Mouse (Mus musculus) stomach, embryonic 14.5 days (tissue): Measurements from ENCODE around the gene Usp28. TPM values are rescaled to one million over a fixed set of nuclear protein-coding genes. Genes with fewer than 3 reads are reported as not detected.

ENCODE experiments used
- ATAC-seq: fragments of 200-750 bp; cut with Nextera tagmentation; 2 replicates; pipeline ENCODE4 v1.8.0; 2017; ENCODE audit warnings: low read depth, moderate TSS enrichment; ENCODE audit not compliant: insufficient number of reproducible peaks, insufficient read depth, low FRiP score
- H3K27ac ChIP-seq: fragments of 300-500 bp; sonication (generic); 2 replicates; pipeline ENCODE4 v1.5.1; 2014; ENCODE audit warnings: mild to moderate bottlenecking, low read length, moderate library complexity, mixed read lengths
- H3K27me3 ChIP-seq: fragments of 300-500 bp; sonication (generic); 2 replicates; pipeline ENCODE4 v1.6.1; 2014; ENCODE audit warnings: low read length, control low read depth, mixed read lengths; ENCODE audit not compliant: control insufficient read depth, insufficient read depth
- H3K36me3 ChIP-seq: fragments of 300-500 bp; sonication (generic); 2 replicates; pipeline ENCODE4 v1.6.1; 2014; ENCODE audit warnings: mild to moderate bottlenecking, control low read depth, low read length, moderate library complexity, mixed read lengths; ENCODE audit not compliant: control insufficient read depth, insufficient read depth
- H3K4me1 ChIP-seq: fragments of 300-500 bp; sonication (generic); 2 replicates; pipeline ENCODE4 v1.6.1; 2014; ENCODE audit warnings: low read length, control low read depth, mixed read lengths; ENCODE audit not compliant: control insufficient read depth, insufficient read depth
- H3K4me2 ChIP-seq: fragments of 300-500 bp; sonication (generic); replicated peaks from 2 replicates; pipeline ENCODE4 v1.6.1; 2014; ENCODE audit warnings: low read depth, low read length, control low read depth
- H3K4me3 ChIP-seq: fragments of 300-500 bp; sonication (generic); 2 replicates; pipeline ENCODE4 v1.5.1; 2014; ENCODE audit warnings: low read depth, low read length, control low read depth
- H3K9ac ChIP-seq: fragments of 300-500 bp; sonication (generic); replicated peaks from 2 replicates; pipeline ENCODE4 v1.6.1; 2014; ENCODE audit warnings: low read depth, mild to moderate bottlenecking, control low read depth, low read length, moderate library complexity, mixed read lengths
- H3K9me3 ChIP-seq: fragments of 300-500 bp; sonication (generic); 2 replicates; pipeline ENCODE4 v1.6.1; 2016; ENCODE audit warnings: low read depth, low read length, control low read depth; ENCODE audit not compliant: control insufficient read depth
- WGBS: fragments of 180-500 bp; shearing (Covaris S2); extraction: QIAGEN DNeasy Blood & Tissue Kit; methylation state at CpG from one replicate; pipeline ENCODE4 v1.1.7; 2014; 5-methylcytosine and 5-hydroxymethylcytosine counted together
- polyA plus RNA-seq: library from polyadenylated mRNA; unstranded; fragments of >200 nt; fragmentation: Nextera tagmentation; extraction: Ambion mirVana; gene quantifications from 2 replicates; pipeline ENCODE4 v1.2.1, GENCODE M21; 2014

The Usp28 gene
- 34.5 and 37.3 TPM in 2 replicates for polyA plus RNA-seq

- no peaks in the 10 kb centered on the region for H3K27me3 ChIP-seq
- peak within 1 kb of the TSS; percentile 63 for H3K9ac ChIP-seq
- H3K4me3 ChIP-seq, result peak within 1 kb of the TSS; percentile 71
- peak within 1 kb of the TSS; percentile 64 for H3K4me2 ChIP-seq
- WGBS, result under 1% methylated on average over 89 of the region's 94 CpGs
- no peaks in the 10 kb centered on the region for H3K36me3 ChIP-seq
- no peaks in the 10 kb centered on the region for H3K9me3 ChIP-seq
- H3K27ac ChIP-seq, result peak within 1 kb of the TSS; percentile 84
- peaks cover 13% of the 10 kb centered on the region; the same call in 1 of the 2 replicates for H3K4me1 ChIP-seq
- ATAC-seq, result peak; percentile 95
These were observed at the start of gene Usp28 for GRCm38 (mm10) chr9:48984845-48985707. Usp28 (plus strand) TSS chr9:48985375.

DNA sequence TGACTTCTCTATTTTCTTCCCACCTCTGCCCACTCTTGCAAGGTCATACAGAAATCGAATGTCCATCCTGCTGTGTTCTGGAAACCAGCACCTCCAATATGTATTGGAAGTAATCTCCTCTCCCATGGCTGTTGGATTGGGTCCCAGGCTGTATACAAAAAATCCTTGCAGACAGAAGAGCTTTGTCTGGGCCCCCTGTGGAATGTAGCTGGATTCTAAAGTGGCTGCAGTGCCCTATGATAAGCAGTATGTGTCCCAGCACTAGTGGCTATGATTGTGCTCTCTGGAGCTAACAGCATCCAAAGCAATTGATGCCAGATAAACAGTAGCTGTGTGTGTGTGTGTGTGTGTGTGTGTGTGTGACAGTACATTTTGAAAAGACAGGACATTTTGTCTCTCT, 42.8 kb upstream of the Usp28 start:
- 78% methylated on average over 1 of the region's 1 CpGs for WGBS
- ATAC-seq, result no peak
- Histone ChIP-seq H3K4me3 (no peak overlapping the region), H3K4me1 (no peaks in the 10 kb centered on the region), H3K27me3 (no peaks in the 10 kb centered on the region), H3K9ac (no peak overlapping the region), H3K36me3 (no peaks in the 10 kb centered on the region), H3K9me3 (no peaks in the 10 kb centered on the region), H3K4me2 (no peak overlapping the region), H3K27ac (no peak overlapping the region)

DNA sequence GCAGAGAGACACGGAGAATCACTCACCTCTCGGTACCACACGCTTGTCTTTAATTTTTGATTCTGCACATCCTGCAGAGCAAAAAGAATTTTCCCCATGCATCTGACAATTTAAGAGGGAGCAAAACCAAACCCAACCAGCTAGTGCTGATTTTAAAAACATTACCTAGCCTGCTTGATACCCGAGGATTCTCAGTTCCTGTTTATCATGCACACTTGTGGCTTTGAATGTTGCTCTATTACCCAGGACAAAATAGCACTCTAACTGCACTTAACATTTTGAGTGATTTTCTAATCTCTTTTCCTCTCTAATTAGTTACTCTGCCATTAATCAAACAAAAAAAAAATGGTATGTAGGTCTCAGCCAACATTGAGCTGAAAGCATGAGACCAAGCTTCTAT, 37.6 kb upstream of the Usp28 start:
- 77% methylated on average over 4 of the region's 4 CpGs for WGBS
- Histone ChIP-seq H3K4me3 (no peak overlapping the region), H3K36me3 (no peaks in the 10 kb centered on the region), H3K27ac (no peak overlapping the region), H3K27me3 (no peaks in the 10 kb centered on the region), H3K4me2 (no peak overlapping the region), H3K9ac (no peak overlapping the region), H3K4me1 (no peaks in the 10 kb centered on the region), H3K9me3 (no peaks in the 10 kb centered on the region)
- ATAC-seq, result no peak

DNA sequence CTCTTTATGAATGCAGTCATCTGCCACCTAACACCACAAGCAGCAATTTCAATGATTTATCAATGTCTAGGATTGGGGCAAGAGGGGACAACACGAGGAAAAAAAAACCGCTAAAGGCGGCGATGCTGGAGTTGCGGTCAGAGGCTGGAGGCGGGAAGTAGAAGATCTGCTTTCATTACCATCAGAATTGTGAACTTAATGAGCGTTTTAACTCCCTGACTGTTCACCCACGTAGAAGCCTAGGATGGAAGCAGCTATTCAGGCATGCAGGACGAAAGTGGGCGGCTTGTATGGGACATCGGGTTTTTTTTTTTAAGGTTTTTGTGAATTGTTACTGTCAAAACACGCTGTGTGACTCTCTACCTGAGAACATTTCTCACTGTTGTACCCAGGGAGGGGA, 23.9 kb upstream of the Usp28 start:
- no peak overlapping the region for H3K9ac ChIP-seq
- no peaks in the 10 kb centered on the region for H3K36me3 ChIP-seq
- no peak for ATAC-seq
- whole genome bisulfite sequencing, result 41% methylated on average over 12 of the region's 12 CpGs
- H3K27ac ChIP-seq, result no peak overlapping the region
- no peaks in the 10 kb centered on the region for H3K9me3 ChIP-seq
- H3K27me3 ChIP-seq, result no peaks in the 10 kb centered on the region
- no peak overlapping the region for H3K4me2 ChIP-seq
- H3K4me3 ChIP-seq, result no peak overlapping the region
- H3K4me1 ChIP-seq, result no peaks in the 10 kb centered on the region

- no peak overlapping the region for H3K4me2 ChIP-seq
- no peak overlapping the region for H3K4me3 ChIP-seq
- H3K36me3 ChIP-seq, result no peaks in the 10 kb centered on the region
- H3K27ac ChIP-seq, result no peak overlapping the region
- H3K9ac ChIP-seq, result no peak overlapping the region
- WGBS, result 31% methylated on average over 7 of the region's 7 CpGs
- no peaks in the 10 kb centered on the region for H3K4me1 ChIP-seq
- no peaks in the 10 kb centered on the region for H3K9me3 ChIP-seq
- H3K27me3 ChIP-seq, result no peaks in the 10 kb centered on the region
- no peak for ATAC-seq
These were observed 23.0 kb upstream of the Usp28 start for GRCm38 (mm10) chr9:48962131-48962530.

DNA sequence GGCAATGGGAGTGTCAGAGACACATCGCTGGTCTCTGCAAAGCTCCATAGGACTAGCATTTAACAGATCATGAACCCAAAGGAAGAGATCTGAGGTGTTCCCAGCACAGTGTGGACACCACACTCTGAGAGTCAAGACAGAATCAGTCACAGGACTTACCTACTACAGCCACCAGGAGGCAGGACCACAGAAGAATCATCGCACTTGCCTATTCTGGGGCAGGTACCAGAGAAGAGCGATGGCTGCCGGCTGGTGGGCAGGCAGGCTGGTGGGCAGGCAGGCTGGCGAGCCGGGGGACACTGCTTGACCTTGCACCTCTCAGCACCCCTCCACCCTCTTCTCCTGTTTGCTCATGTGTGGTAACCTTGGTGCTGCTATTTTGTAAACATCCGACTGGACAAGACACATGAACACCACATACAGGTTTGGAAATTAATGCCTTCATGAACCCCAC, 20.6 kb upstream of the Usp28 start, which contains the start of gene Htr3b:
Gene Htr3b (minus strand): TSS at position 404 of the 454 bp plus-strand sequence.
- WGBS, result 56% methylated on average over 7 of the region's 7 CpGs
- ATAC-seq, result no peak

GRCm38 (mm10) chr9:48972494-48972893, 12.7 kb upstream of the Usp28 start:
- H3K36me3 ChIP-seq, result no peaks in the 10 kb centered on the region
- no peak for ATAC-seq
- WGBS, result 30% methylated on average over 3 of the region's 3 CpGs

More for the DNA sequence above, 20.6 kb upstream of the Usp28 start, which contains the start of gene Htr3b:
- Histone ChIP-seq H3K27ac (no peak within 1 kb of the TSS), H3K27me3 (no peaks in the 10 kb centered on the region), H3K4me3 (no peak within 1 kb of the TSS), H3K36me3 (no peaks in the 10 kb centered on the region), H3K4me1 (no peaks in the 10 kb centered on the region), H3K9ac (no peak within 1 kb of the TSS), H3K9me3 (no peaks in the 10 kb centered on the region), H3K4me2 (no peak within 1 kb of the TSS)

GRCm38 (mm10) chr9:48976661-48977355, 8.4 kb upstream of the Usp28 start:
- no peak overlapping the region for H3K27ac ChIP-seq
- H3K9ac ChIP-seq, result no peak overlapping the region
- no peaks in the 10 kb centered on the region for H3K27me3 ChIP-seq
- H3K4me2 ChIP-seq, result no peak overlapping the region
- no peak overlapping the region for H3K4me3 ChIP-seq
- no peaks in the 10 kb centered on the region for H3K4me1 ChIP-seq
- no peak for ATAC-seq
- no peaks in the 10 kb centered on the region for H3K9me3 ChIP-seq
- WGBS, result 69% methylated on average over 6 of the region's 6 CpGs
- no peaks in the 10 kb centered on the region for H3K36me3 ChIP-seq

More at GRCm38 (mm10) chr9:48972494-48972893, 12.7 kb upstream of the Usp28 start:
- no peak overlapping the region for H3K27ac ChIP-seq
- no peak overlapping the region for H3K4me2 ChIP-seq
- no peaks in the 10 kb centered on the region for H3K9me3 ChIP-seq
- H3K27me3 ChIP-seq, result no peaks in the 10 kb centered on the region
- no peak overlapping the region for H3K9ac ChIP-seq
- no peak overlapping the region for H3K4me3 ChIP-seq
- H3K4me1 ChIP-seq, result no peaks in the 10 kb centered on the region
